Mouse (Mus musculus) lung, adult 2 months (tissue): ENCODE measurements around the gene H2-DMa. TPM values are rescaled to one million over a fixed set of nuclear protein-coding genes. Genes with fewer than 3 reads are reported as not detected.

Experiments
- DNase-seq: peaks from one replicate; pipeline ENCODE4 v3.0.0; 2022
- H3K4me1 ChIP-seq: fragments of 200-500 bp; 2 replicates; pipeline ENCODE4 v1.6.1; 2011; ENCODE audit warnings: low read length; ENCODE audit not compliant: control insufficient read depth, insufficient read depth
- H3K4me3 ChIP-seq: fragments of 200-500 bp; replicated peaks from 2 replicates; pipeline ENCODE3; 2011; ENCODE audit warnings: low read depth, mild to moderate bottlenecking, control low read depth, low read length; ENCODE audit errors: extremely low read depth
- CTCF ChIP-seq: fragments of 200-500 bp; IDR thresholded peaks from 2 replicates; pipeline ENCODE4 v1.5.1; 2011; ENCODE audit warnings: mild to moderate bottlenecking, low read length, control low read depth; ENCODE audit not compliant: insufficient read depth
- POLR2A ChIP-seq: fragments of 200-500 bp; IDR thresholded peaks from 2 replicates; pipeline ENCODE4 v1.6.1; 2011; ENCODE audit warnings: low read depth, mild to moderate bottlenecking, control low read depth, low read length, borderline replicate concordance; ENCODE audit errors: extremely low read depth
- WGBS: fragments of 180-500 bp; shearing (Covaris S2); methylation state at CpG from one replicate; pipeline ENCODE4 v1.1.7; 2018; 5-methylcytosine and 5-hydroxymethylcytosine counted together
- polyA plus RNA-seq: library from polyadenylated mRNA; depleted of rRNA; stranded (reverse); fragments of >200 nt; gene quantifications from 2 replicates; pipeline ENCODE4 v1.2.3, GENCODE M21; 2012

Gene H2-DMa
- polyA plus RNA-seq, 1 experiment, result 109 TPM

DNA sequence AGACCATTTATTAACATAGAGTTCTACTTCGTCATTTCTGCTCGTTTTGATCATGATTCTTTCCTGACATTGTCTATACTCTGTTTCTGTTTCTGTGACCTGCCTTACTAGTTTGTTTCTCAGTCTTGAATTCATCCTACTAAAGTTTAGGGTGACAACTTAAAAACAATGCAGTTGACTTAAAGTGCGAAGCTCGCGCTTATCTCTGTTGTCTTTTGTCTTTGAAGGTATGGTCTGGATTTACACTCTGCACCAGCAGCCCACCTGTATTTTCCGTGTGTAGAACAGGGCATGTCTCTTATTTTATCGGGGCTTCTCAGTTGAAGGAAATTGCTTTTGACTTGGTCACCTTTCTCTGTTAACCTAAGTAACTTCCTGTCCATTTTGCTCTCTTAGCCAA is 3.8 kb downstream of the H2-DMa start:
- no peak for DNase-seq
- H3K4me1 ChIP-seq, result peaks cover 3% of the 10 kb centered on the region; the same call in 1 of the 2 replicates
- no peak for TF ChIP-seq POLR2A
- TF ChIP-seq CTCF, result no peak
- WGBS, result under 1% methylated on average over 7 of the region's 7 CpGs
- peak overlapping the region; percentile 83 for H3K4me3 ChIP-seq

DNA sequence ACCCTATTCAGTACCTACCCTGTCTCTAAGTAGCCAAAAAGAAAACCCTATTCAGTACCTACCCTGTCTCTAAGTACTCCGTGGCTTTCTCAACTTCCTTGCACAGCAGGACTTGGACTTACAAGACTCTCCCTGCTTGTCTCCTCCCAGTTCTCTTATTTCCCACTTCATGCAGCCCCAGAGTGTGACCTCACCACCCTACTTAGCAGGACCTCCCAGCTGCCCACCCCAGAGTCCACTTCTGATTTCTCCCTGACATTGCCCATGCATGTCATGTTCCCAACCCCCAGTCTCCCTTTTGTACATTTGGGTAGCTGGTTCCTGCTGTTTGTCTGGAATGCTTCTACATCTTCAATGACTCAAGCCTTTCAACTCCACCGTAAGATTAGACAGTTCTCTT is 4.2 kb downstream of the H2-DMa start:
- TF ChIP-seq CTCF (no peak), POLR2A (no peak)
- DNase-seq, result peak; percentile 52
- 5% methylated on average over 2 of the region's 2 CpGs for WGBS
- Histone ChIP-seq H3K4me3 (peak overlapping the region; percentile 47), H3K4me1 (peaks cover 3% of the 10 kb centered on the region; the same call in 1 of the 2 replicates)

DNA sequence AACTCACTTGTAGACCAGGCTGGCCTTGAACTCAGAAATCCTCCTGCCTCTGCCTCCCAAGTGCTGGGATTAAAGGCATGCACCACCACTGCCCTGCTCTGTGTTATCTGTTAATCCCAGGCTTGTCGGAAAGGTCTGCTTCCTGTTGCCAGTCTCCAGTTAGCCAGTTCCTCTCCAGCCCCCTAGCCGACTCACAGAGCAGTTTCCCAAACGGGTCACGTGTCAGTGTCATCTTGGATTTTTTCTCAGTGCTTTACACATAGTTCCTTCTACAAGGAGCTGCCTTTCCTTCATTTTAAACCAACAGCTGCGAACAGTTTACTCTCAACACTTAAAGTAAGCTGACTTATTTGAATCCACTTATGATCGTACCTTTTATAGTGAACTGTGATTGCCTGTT is 5.3 kb downstream of the H2-DMa start:
- Histone ChIP-seq H3K4me3 (no peak overlapping the region), H3K4me1 (peaks cover 3% of the 10 kb centered on the region; the same call in 1 of the 2 replicates)
- TF ChIP-seq CTCF (no peak), POLR2A (no peak)
- no peak for DNase-seq
- WGBS, result 29% methylated on average over 6 of the region's 6 CpGs

DNA sequence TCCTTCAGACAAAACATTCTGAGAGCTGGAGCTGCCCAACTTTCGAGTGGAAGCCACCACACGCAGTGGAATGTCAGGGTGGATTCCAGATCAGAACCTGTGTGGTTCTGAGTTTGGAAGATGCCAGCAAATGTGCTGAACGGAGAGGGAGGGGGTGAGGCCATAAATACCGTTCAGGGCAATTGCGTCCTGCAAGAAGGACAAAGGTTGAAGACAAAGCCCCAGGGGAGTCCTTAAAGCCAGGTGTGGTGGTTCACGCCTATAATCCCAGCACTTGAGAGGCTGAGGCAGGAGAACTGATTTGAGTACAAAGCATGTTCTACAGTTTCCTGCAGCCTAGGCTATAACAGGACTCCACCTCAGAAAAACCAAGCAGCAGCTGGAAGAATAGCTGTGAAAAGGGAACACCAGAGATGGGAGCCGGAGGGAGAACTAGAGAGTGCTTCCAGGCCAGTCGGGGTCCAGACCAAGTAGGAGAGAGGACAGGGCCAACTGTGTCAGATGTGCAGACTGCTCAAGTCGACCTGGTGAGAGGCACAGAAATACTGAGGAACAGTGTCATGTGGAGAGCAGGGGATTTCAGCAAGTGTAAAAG is 7.6 kb downstream of the H2-DMa start:
- Histone ChIP-seq H3K4me1 (peaks cover 3% of the 10 kb centered on the region; the same call in 1 of the 2 replicates), H3K4me3 (no peak overlapping the region)
- WGBS, result 57% methylated on average over 9 of the region's 9 CpGs
- TF ChIP-seq POLR2A (no peak), CTCF (no peak)
- DNase-seq, result no peak

DNA sequence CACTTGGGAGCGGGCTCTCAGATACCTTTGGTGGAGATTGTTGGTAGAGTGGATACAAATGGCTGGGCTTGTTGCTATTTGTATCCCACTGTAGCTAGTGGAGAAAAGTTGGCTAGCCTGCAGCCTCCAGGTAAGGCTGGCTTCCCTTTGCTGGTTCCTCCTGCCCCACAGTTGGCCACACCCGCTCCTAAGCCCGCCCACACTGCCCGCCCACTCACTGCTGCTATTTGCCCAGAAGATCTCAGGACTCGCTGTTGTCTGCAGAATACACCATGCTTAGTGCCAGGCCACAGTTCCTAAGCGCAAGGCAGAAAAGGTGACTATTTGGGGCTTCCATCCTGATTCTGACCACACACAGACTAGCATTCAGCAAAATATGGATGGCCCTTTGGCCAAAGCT is 8.1 kb downstream of the H2-DMa start:
- WGBS, result 35% methylated on average over 6 of the region's 6 CpGs
- no peak for TF ChIP-seq POLR2A
- TF ChIP-seq CTCF, result no peak
- peaks cover 3% of the 10 kb centered on the region; the same call in 1 of the 2 replicates for H3K4me1 ChIP-seq
- H3K4me3 ChIP-seq, result no peak overlapping the region
- DNase-seq, result peak; percentile 41

DNA sequence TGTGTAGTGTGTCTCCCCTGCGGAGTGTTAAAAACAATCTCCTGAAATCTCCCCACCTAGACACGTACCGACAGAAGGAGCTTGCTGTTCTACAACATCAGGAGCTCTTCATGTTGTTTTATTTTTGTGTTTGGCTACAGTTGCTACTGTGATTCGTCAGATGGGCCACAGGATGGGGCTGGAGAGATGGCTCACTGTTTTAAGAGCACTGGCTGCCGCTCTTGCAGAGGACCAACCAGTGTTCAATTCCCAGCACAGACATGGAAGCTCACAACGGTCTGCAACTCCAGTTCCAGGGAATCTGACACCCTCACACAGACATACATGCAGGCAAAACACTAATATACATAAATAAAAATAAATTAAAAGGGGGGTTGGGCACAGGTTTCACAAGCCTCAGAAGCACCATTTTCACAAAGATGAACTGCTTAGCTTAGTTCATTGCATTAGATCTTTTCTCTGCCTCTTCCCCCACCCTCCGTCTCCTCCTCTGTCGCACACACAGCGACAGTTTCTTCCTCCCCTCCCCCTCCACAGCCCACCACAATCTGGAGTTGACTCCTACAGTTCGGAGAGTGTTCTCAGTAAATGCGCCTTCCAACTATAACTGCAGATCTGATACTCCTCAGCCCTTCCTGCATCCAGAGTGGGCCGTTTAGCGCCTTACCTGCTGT is 9.1 kb downstream of the H2-DMa start:
- H3K4me3 ChIP-seq, result no peak overlapping the region

DNA sequence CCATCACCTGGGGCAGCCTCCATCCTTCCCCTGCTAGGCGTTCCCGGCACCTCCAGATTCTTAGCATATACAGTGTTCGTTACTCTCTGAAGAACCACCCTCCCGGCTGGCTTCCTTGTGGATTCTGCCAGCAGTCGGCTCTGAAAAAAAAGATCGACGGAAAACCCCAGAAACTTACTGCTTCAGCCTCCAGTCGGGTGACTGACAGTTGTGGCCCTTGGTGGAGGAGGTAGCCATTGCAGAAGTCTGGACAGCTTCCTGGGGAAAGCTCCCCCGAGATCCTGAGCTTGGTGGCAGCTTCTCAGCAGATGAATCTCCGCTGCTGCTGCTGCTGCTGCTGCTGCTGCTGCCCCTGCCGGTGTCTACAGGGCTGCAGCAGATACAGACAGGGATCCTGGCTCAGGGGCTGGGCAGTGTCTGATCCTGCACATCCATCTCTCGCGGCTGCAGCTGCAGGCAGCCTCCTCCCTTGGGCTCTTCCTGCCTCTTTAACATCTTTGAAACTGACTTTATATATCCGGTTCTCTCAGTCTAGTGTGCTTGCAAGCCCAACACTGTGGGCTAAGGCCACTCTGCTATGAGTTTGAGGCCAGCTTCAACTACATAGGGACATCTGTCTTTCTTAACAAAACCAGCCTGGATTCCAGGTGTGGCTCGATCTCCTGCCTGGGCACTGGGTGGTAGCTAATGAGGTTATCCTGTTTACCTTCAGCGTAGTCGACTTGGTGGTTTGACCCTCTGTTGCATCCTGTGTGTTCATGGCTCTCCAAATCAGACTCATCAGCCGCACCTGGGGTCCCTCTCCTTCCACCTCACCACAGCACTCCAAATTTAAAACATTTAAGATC is 9.8 kb downstream of the H2-DMa start:
- H3K4me3 ChIP-seq, result no peak overlapping the region
- TF ChIP-seq POLR2A (0 out of 2 replicates have a peak, but pooled peaks have one; percentile 13), CTCF (no peak)
- DNase-seq, result no peak
- H3K4me1 ChIP-seq, result no peaks in the 10 kb centered on the region; the same call in 1 of the 2 replicates
- WGBS, result 21% methylated on average over 18 of the region's 18 CpGs

More for the DNA sequence above, 9.1 kb downstream of the H2-DMa start:
- WGBS, result 43% methylated on average over 13 of the region's 13 CpGs
- peaks cover 3% of the 10 kb centered on the region; the same call in 1 of the 2 replicates for H3K4me1 ChIP-seq
- no peak for DNase-seq
- TF ChIP-seq CTCF, result no peak
- TF ChIP-seq POLR2A, result no peak

DNA sequence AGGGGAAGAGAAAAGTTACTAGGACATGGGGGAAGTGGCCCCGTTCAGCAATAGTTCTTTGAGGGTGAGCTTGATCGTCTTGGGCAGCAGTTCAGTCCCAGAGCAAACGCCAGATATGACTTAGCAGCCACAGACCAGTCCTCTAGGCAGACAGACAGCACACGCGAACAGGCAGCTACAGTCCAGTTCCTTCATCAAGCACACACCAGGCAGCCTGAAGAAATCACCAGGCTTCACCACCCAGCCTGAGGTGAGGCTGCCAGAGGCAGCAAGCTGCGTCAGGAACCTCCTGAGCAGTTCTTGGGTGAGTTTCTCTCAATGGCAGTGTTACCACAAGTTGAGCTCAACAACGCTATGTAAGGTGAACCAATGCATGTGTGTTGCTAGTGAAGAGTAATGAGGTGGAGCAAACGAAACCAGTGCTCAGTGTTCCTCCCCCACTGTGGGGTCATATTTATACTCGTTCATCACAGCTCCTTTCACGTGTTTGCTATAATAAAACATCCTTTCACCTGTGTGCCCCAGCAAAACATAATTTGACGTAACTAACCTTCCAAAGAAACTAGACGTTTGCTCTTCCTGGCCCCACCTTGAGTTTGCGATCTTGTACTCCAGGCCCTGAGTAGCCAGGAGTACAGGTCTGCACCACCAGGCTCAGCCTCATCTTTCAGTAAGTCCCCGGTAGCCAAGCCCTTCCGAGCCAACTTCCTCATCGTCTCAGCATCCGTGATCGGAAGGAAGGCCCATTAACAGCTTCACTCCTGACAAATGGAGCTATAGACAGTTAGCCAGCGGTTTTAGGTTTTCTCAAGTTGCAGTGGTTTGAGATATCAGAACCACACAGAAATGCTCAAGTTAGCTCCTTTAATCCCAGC is 11.0 kb downstream of the H2-DMa start:
- 57% methylated on average over 19 of the region's 19 CpGs for WGBS

DNA sequence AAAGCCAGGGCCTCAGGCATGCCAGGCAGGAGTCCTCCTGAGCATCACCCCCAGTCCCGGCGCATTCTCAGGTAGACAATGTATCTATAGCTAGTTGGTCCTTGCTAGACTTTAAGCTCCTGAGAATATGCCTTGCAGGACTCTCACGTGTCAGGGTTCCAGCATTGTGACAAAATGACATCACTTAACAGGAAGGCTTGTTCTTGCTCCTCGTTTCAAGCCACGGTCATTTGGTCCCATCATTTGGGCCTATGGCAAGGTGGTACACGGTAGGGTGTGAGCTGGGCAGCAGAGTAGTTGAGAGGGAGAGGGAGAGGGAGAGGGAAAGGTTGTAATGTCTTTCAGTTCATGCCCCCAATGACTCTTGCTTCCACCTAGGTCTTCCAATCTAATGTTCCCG is 12.6 kb downstream of the H2-DMa start:
- Histone ChIP-seq H3K4me3 (no peak overlapping the region), H3K4me1 (peaks cover 3% of the 10 kb centered on the region; the same call in 1 of the 2 replicates)
- TF ChIP-seq CTCF, result no peak
- no peak for TF ChIP-seq POLR2A
- DNase-seq, result no peak
- 79% methylated on average over 7 of the region's 7 CpGs for WGBS

More for the DNA sequence above, 11.0 kb downstream of the H2-DMa start:
- no peak for DNase-seq
- H3K4me1 ChIP-seq, result no peaks in the 10 kb centered on the region; the same call in 1 of the 2 replicates
- TF ChIP-seq POLR2A (no peak), CTCF (no peak)
- no peak overlapping the region for H3K4me3 ChIP-seq
